Mouse (Mus musculus) lung, embryonic 14.5 days (tissue): ENCODE data around the gene Mocs1. TPM values are rescaled to one million over a fixed set of nuclear protein-coding genes. Genes with fewer than 3 reads are reported as not detected.

Source experiments
- ATAC-seq: fragments of 200-750 bp; cut with Nextera tagmentation; 2 replicates; pipeline ENCODE4 v1.8.0; 2017; ENCODE audit warnings: mild to moderate bottlenecking, moderate TSS enrichment, moderate library complexity; ENCODE audit not compliant: insufficient read depth
- DNase-seq: peaks from one replicate; pipeline ENCODE4 v3.0.0-alpha.2; 2015
- H3K27ac ChIP-seq: fragments of 300-500 bp; sonication (generic); 2 replicates; pipeline ENCODE4 v1.5.1; 2014; ENCODE audit warnings: low read depth, mild to moderate bottlenecking, moderate library complexity
- H3K27me3 ChIP-seq: fragments of 300-500 bp; sonication (generic); 2 replicates; pipeline ENCODE4 v1.6.1; 2014; ENCODE audit warnings: low read length, control low read depth; ENCODE audit not compliant: insufficient read depth
- H3K36me3 ChIP-seq: fragments of 300-500 bp; sonication (generic); 2 replicates; pipeline ENCODE4 v1.6.1; 2014; ENCODE audit warnings: control low read depth; ENCODE audit not compliant: insufficient read depth
- H3K4me1 ChIP-seq: fragments of 300-500 bp; sonication (generic); 2 replicates; pipeline ENCODE4 v1.6.1; 2014; ENCODE audit warnings: antibody characterized with exemption, control low read depth; ENCODE audit not compliant: insufficient read depth
- H3K4me2 ChIP-seq: fragments of 300-500 bp; sonication (generic); 2 replicates; pipeline ENCODE4 v1.6.1; 2014; ENCODE audit warnings: mild to moderate bottlenecking
- H3K4me3 ChIP-seq: fragments of 300-500 bp; sonication (generic); 2 replicates; pipeline ENCODE4 v1.5.1; 2014; ENCODE audit warnings: low read depth, low read length
- H3K9ac ChIP-seq: fragments of 300-500 bp; sonication (generic); 2 replicates; pipeline ENCODE4 v1.6.1; 2014
- H3K9me3 ChIP-seq: fragments of 300-500 bp; sonication (generic); 2 replicates; pipeline ENCODE4 v1.6.1; 2016; ENCODE audit warnings: low read depth, low read length, control low read depth
- CTCF ChIP-seq: IDR thresholded peaks from 2 replicates; pipeline ENCODE4 v1.5.1; 2016; ENCODE audit warnings: antibody characterized with exemption, low read depth
- WGBS: fragments of 180-500 bp; shearing (Covaris S2); extraction: QIAGEN DNeasy Blood & Tissue Kit; methylation state at CpG from one replicate; pipeline ENCODE4 v1.1.7; 2014; 5-methylcytosine and 5-hydroxymethylcytosine counted together
- polyA plus RNA-seq: library from polyadenylated mRNA; unstranded; fragments of >200 nt; fragmentation: Nextera tagmentation; extraction: Ambion mirVana; gene quantifications from 2 replicates; pipeline ENCODE4 v1.2.1, GENCODE M21; 2014

The Mocs1 gene
- polyA plus RNA-seq, 1 experiment from 2014 or later, result 8.0 TPM

DNA sequence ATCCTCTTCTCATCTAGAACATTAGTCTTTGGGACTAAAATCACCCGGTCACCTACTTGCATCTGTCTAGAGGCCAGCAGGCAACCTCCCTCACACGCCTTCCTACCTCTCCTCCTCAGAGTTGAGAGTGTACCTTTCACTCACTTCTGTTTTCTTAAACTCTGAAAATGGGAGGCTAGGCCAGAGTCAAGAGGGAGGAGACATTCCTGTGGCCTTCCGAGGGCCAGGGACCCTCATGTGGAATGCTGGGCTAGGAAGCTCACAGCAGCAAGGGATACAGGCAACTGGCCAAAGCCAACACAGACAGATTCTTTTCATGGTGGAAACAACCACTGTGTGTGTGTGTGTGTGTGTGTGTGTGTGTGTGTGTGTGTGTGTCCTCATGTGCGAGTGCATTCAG lies 49.2 kb downstream of the Mocs1 start:
- H3K4me2 ChIP-seq, result no peak overlapping the region
- H3K4me3 ChIP-seq, result no peak overlapping the region
- ATAC-seq (peak; percentile 81), DNase-seq (peak; percentile 67)
- H3K36me3 ChIP-seq, result peaks cover 61% of the 10 kb centered on the region
- peak overlapping the region; percentile 70; the same call in 1 of the 2 replicates for H3K27ac ChIP-seq
- H3K9ac ChIP-seq, result no peak overlapping the region
- H3K9me3 ChIP-seq, result no peaks in the 10 kb centered on the region
- no peak for TF ChIP-seq CTCF
- H3K4me1 ChIP-seq, result no peaks in the 10 kb centered on the region
- 51% methylated on average over 4 of the region's 4 CpGs for WGBS
- no peaks in the 10 kb centered on the region for H3K27me3 ChIP-seq

DNA sequence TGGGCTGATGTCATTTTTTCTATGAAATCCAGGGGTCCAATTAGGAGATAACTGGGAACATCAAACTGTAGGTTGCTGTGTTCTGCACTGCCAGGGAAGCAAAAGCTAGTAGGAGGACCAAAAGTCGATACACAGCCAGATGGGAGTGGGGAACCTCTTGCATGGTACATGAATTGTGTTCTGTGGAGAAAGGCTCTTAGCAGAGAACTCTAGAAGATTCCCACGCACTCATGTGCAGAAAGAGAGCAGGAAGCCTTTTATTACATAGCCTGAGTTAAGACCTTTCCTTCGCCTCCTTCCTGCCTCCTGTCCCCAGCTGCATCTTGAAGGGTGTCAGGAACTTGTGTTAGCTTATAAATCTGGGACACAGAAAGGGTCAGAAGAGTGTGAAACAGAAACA lies 53.7 kb downstream of the Mocs1 start:
- TF ChIP-seq CTCF, result no peak
- H3K4me2 ChIP-seq, result no peak overlapping the region
- H3K9me3 ChIP-seq, result no peaks in the 10 kb centered on the region
- peaks cover 67% of the 10 kb centered on the region for H3K36me3 ChIP-seq
- WGBS, result 73% methylated on average over 3 of the region's 3 CpGs
- H3K4me1 ChIP-seq, result no peaks in the 10 kb centered on the region
- no peak for DNase-seq
- ATAC-seq, result no peak
- H3K27ac ChIP-seq, result no peak overlapping the region
- no peaks in the 10 kb centered on the region for H3K27me3 ChIP-seq
- no peak overlapping the region for H3K9ac ChIP-seq
- H3K4me3 ChIP-seq, result no peak overlapping the region

DNA sequence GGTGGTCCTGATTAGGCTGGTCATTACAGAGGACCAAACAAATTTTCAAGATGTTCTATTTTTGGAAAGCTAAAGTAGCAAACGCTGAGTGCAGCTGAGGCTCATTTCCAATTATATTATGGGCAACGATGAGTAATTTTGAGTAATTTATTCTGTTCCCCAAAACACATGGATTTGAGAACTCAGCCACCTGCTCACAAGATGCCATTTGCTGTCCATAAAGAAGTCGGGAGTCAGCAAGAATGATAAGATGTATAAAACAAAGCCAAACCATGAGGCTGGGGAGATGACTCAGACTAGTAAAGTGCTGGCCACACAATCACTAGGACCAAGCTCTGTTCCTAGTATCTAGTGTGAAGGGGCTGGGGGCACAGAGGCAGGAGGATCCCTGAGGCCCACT lies 56.3 kb downstream of the Mocs1 start:
- H3K4me1 ChIP-seq, result no peaks in the 10 kb centered on the region
- H3K27me3 ChIP-seq, result no peaks in the 10 kb centered on the region
- 75% methylated on average over 3 of the region's 3 CpGs for WGBS
- no peak overlapping the region for H3K4me3 ChIP-seq
- H3K4me2 ChIP-seq, result no peak overlapping the region
- ATAC-seq (no peak), DNase-seq (no peak)
- no peak overlapping the region for H3K9ac ChIP-seq
- H3K36me3 ChIP-seq, result peaks cover 81% of the 10 kb centered on the region
- no peak overlapping the region for H3K27ac ChIP-seq
- TF ChIP-seq CTCF, result no peak
- H3K9me3 ChIP-seq, result no peaks in the 10 kb centered on the region

DNA sequence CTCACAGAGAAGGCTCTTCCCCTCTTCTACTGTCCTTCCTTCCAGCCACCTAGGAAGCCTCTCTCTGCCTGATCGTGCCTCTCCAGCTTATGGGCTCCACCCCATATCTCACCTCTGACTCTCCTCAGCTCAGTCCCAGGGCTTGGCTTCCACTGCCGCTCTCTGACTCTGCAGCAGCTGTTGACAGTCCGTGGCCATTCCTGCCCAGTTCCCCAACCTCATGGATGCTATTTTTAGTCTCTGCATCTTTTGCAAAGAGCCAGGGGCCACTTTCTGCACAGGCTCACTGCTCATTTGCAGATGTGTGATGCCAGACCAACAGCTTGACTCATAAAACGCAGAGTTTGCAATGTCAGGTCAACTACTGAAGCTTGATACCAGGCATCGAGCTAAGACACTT lies 60.9 kb downstream of the Mocs1 start:
- no peaks in the 10 kb centered on the region for H3K4me1 ChIP-seq
- no peak overlapping the region for H3K27ac ChIP-seq
- no peak overlapping the region for H3K4me3 ChIP-seq
- H3K4me2 ChIP-seq, result no peak overlapping the region
- no peak for TF ChIP-seq CTCF
- no peak overlapping the region for H3K9ac ChIP-seq
- peaks cover 76% of the 10 kb centered on the region for H3K36me3 ChIP-seq
- no peaks in the 10 kb centered on the region for H3K27me3 ChIP-seq
- no peaks in the 10 kb centered on the region for H3K9me3 ChIP-seq
- 56% methylated on average over 5 of the region's 5 CpGs for WGBS
- ATAC-seq, result no peak
- DNase-seq, result no peak

DNA sequence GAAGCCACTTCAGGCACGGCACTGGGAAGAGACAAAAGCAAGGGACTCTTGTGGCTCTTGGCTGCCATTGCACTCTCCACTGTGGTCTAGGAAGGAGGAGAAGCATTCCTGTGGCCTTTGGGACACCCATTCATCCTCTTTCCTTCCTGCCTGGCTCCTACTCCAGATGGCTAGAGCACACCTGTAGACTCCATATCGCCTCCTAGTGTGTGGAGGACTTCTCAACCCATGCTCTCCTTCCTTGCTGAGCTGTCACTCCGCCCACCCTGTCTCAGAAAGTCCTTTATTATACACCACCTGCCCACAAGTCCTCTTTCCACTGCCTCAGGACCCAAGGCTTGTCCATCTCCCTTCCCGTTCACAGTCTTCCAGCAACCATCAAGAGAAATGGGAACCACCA lies 65.1 kb downstream of the Mocs1 start:
- H3K4me1 ChIP-seq, result no peaks in the 10 kb centered on the region
- no peaks in the 10 kb centered on the region for H3K9me3 ChIP-seq
- no peak overlapping the region for H3K4me2 ChIP-seq
- H3K36me3 ChIP-seq, result peaks cover 65% of the 10 kb centered on the region
- no peak for ATAC-seq
- no peak overlapping the region for H3K4me3 ChIP-seq
- no peak overlapping the region for H3K9ac ChIP-seq
- no peaks in the 10 kb centered on the region for H3K27me3 ChIP-seq
- no peak overlapping the region for H3K27ac ChIP-seq
- TF ChIP-seq CTCF, result peak; percentile 18; the same call in 1 of the 2 replicates
- 88% methylated on average over 4 of the region's 4 CpGs for WGBS
- no peak for DNase-seq

DNA sequence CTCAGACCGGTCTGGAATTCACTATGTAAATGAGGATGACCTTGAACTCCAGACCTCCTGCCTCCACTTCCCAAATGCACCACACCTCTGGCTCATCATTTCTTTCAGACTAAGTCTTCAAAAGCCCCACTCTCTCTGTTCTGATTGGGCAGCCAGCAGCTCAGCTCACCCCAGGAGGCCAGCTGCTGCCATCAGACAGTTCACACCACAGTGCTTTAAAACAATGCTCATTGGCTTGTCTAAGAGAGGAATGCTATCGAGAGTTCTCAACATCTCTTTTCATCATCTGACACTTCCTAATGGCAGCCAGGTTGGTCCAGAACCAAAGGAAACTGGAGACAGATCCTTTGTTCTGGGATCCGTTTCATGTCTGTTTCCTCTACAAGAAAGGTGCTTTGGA lies 70.0 kb downstream of the Mocs1 start:
- TF ChIP-seq CTCF, result no peak
- Histone ChIP-seq H3K27ac (no peak overlapping the region), H3K9ac (no peak overlapping the region), H3K4me2 (no peak overlapping the region), H3K9me3 (no peaks in the 10 kb centered on the region), H3K27me3 (no peaks in the 10 kb centered on the region), H3K36me3 (peaks cover 34% of the 10 kb centered on the region), H3K4me3 (no peak overlapping the region), H3K4me1 (no peaks in the 10 kb centered on the region)
- 63% methylated on average over 3 of the region's 3 CpGs for WGBS
- ATAC-seq, result no peak
- DNase-seq, result no peak

DNA sequence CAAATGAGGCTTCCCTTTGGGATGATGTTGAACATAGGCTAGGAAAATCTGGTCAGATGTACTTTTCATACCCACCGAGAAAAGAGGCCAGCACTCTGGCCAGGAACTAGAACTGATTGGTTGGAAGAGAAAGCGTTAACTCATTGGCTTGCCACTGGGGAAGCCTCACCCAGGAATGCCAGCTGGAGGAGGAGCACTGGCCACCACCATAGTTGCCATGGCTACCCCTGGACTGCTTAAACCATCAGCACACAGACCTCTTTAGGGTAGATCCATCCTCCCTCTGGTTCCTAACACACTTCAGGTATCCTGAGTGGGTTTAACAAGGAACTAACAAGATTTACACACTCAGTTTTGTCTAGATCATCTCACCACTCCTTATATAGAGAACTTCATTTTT lies 71.5 kb downstream of the Mocs1 start:
- Histone ChIP-seq H3K4me1 (no peaks in the 10 kb centered on the region), H3K9ac (no peak overlapping the region), H3K27ac (no peak overlapping the region), H3K9me3 (no peaks in the 10 kb centered on the region), H3K4me2 (no peak overlapping the region), H3K36me3 (peaks cover 20% of the 10 kb centered on the region), H3K27me3 (no peaks in the 10 kb centered on the region), H3K4me3 (no peak overlapping the region)
- 74% methylated on average over 2 of the region's 2 CpGs for WGBS
- no peak for TF ChIP-seq CTCF
- DNase-seq, result no peak
- ATAC-seq, result no peak

DNA sequence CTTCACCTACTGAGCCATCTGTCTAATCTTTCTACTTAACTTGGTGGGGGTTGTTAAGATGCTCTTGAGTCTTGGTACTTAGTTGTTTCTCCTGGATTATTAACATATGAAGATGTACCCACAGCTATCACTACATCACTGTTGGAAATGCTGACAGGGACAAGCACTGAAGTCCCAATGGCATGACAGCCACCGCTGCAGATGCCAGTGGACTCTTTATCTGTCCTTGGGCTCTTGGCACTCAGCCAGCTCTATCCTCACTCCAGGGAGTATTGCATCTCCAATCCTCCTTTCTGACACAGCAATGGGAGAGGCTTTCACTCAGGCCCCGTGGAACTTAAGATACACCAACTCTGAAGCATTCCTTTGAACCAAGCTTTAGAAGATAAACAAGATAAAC lies 72.1 kb downstream of the Mocs1 start:
- H3K9ac ChIP-seq, result no peak overlapping the region
- no peaks in the 10 kb centered on the region for H3K27me3 ChIP-seq
- WGBS, result 27% methylated on average over 2 of the region's 2 CpGs
- H3K27ac ChIP-seq, result no peak overlapping the region
- no peaks in the 10 kb centered on the region for H3K4me1 ChIP-seq
- DNase-seq (peak; percentile 43), ATAC-seq (no peak)
- no peaks in the 10 kb centered on the region for H3K9me3 ChIP-seq
- no peak for TF ChIP-seq CTCF
- H3K36me3 ChIP-seq, result peaks cover 15% of the 10 kb centered on the region
- H3K4me2 ChIP-seq, result no peak overlapping the region
- H3K4me3 ChIP-seq, result no peak overlapping the region
